22 mouse cellular contexts compared by ENCODE assay signal in the genomic region with DNA sequence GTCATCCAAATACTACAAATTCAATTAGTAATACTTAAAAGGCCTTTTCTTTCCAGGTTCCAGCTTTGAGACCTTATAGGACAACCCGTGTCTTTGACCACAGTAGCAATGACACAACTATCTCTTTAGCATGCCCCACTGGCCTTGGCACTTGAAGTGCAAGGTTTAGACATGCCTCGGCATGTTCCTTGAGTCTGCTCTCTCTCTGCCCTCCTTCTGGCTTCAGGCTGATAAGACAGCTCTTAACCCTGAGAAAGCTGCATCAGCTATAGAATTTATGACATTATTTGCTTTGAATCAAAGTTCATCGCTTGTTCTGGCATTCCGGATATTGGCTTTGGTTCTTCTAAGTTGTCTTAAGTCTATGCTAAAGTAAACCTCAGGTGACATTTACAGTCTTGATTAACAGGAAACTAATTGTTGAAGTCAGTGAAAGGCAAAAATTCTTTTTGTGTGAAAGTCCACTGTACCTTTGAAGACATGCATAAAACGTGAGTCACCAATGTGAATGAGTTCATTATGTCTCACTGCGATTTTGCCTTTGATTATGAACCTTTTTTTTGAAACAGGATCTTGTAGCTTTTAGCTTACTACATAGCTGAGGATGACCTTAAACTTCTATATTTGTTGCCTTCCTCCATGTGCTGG. TPM values are rescaled to one million over a fixed set of nuclear protein-coding genes. Genes with fewer than 3 reads are reported as not detected.
DNase-seq lines count a peak whose midpoint lies in the region; ATAC-seq lines count a peak whose summit lies in the region.
"Had no signal": no experiment of that assay in that cellular context is flagged by ENCODE, and none has a peak within 500 bp of the region (broad histone marks: within the 10 kb centered on the region; RNA-seq: fewer than 3 reads in every experiment).

No protein-coding gene starts in this region.

- H3K9ac ChIP-seq in embryonic facial prominence, embryonic 11.5 days (replicated peaks; ENCODE audit: low read length): no peak overlapping the region
- no peak overlapping the region for H3K9ac ChIP-seq in intestine, embryonic 15.5 days
- H3K9ac ChIP-seq in stomach, embryonic 16.5 days (ENCODE audit: low read length): no peak overlapping the region
- H3K9ac ChIP-seq: forebrain, embryonic 12.5 days; heart, embryonic 15.5 days; hindbrain, embryonic 15.5 days; neural tube, embryonic 15.5 days had no signal

- H3K27me3 ChIP-seq in embryonic facial prominence, embryonic 11.5 days (ENCODE audit: control insufficient read depth, insufficient read depth, low read length): no peaks in the 10 kb centered on the region
- H3K27me3 ChIP-seq in embryonic facial prominence, embryonic 10.5 days (replicated peaks; ENCODE audit: low read depth, poor library complexity, severe bottlenecking): no peaks in the 10 kb centered on the region
- no peaks in the 10 kb centered on the region for H3K27me3 ChIP-seq in intestine, embryonic 15.5 days (replicated peaks)
- H3K27me3 ChIP-seq in stomach, embryonic 16.5 days (ENCODE audit: control insufficient read depth, insufficient read depth, low read length): no peaks in the 10 kb centered on the region
- H3K27me3 ChIP-seq: forebrain, embryonic 12.5 days; heart, embryonic 15.5 days; hindbrain, embryonic 15.5 days; neural tube, embryonic 15.5 days had no signal

- no peak overlapping the region for H3K4me3 ChIP-seq in embryonic facial prominence, embryonic 11.5 days (ENCODE audit: low read depth, low read length)
- H3K4me3 ChIP-seq in embryonic facial prominence, embryonic 10.5 days: no peak overlapping the region
- no peak overlapping the region for H3K4me3 ChIP-seq in intestine, embryonic 15.5 days (replicated peaks)
- no peak overlapping the region for H3K4me3 ChIP-seq in stomach, embryonic 16.5 days (replicated peaks; ENCODE audit: low read length)
- H3K4me3 ChIP-seq: forebrain, embryonic 12.5 days; heart, embryonic 15.5 days; hindbrain, embryonic 15.5 days; neural tube, embryonic 15.5 days had no signal

- DNase-seq in embryonic facial prominence, embryonic 11.5 days (ENCODE audit: low spot score): peak; percentile 13
- no peak for DNase-seq in embryonic facial prominence, embryonic 10.5 days (ENCODE audit: low spot score)
- peak; percentile 31 for DNase-seq in NIH3T3 (ENCODE audit: low read depth)
- no peak for DNase-seq in heart, adult 11 months
- no peak for DNase-seq in cerebellum, adult 11-12 months
- DNase-seq in left cerebral cortex, adult 11 months (ENCODE audit: low spot score): no peak
- DNase-seq: adrenal gland, adult 2 months; cerebellum, adult 9-11 months; kidney, adult 18-20 months; liver; lung, postnatal 10 days; midbrain, embryonic 14.5 days; right cerebral cortex, postnatal 14 days had no signal

- H3K9me3 ChIP-seq in embryonic facial prominence, embryonic 11.5 days (replicated peaks; ENCODE audit: control insufficient read depth, low read length): no peaks in the 10 kb centered on the region
- H3K9me3 ChIP-seq in embryonic facial prominence, embryonic 10.5 days: no peaks in the 10 kb centered on the region
- no peaks in the 10 kb centered on the region for H3K9me3 ChIP-seq in intestine, embryonic 15.5 days
- no peaks in the 10 kb centered on the region for H3K9me3 ChIP-seq in stomach, embryonic 16.5 days (replicated peaks; ENCODE audit: control insufficient read depth, low read length)
- H3K9me3 ChIP-seq: forebrain, embryonic 12.5 days; heart, embryonic 15.5 days; hindbrain, embryonic 15.5 days; neural tube, embryonic 15.5 days had no signal

- ATAC-seq in embryonic facial prominence, embryonic 11.5 days (replicated peaks; ENCODE audit: insufficient number of reproducible peaks, low FRiP score, low TSS enrichment, low read depth): no peak
- ATAC-seq in intestine, embryonic 15.5 days: peak; percentile 95
- ATAC-seq in stomach, embryonic 16.5 days (ENCODE audit: insufficient read depth, low FRiP score): peak; percentile 72; the same call in 1 of the 2 replicates

- WGBS in embryonic facial prominence, embryonic 11.5 days: 87% methylated on average over 6 of the region's 6 CpGs
- WGBS in embryonic facial prominence, embryonic 10.5 days: 88% methylated on average over 6 of the region's 6 CpGs
- WGBS in intestine, embryonic 15.5 days: 60% methylated on average over 6 of the region's 6 CpGs
- 68% methylated on average over 6 of the region's 6 CpGs for WGBS in stomach, embryonic 16.5 days

- no peaks in the 10 kb centered on the region for H3K36me3 ChIP-seq in embryonic facial prominence, embryonic 11.5 days (replicated peaks; ENCODE audit: control insufficient read depth, insufficient read depth, low read depth, low read length)
- no peaks in the 10 kb centered on the region for H3K36me3 ChIP-seq in embryonic facial prominence, embryonic 10.5 days (replicated peaks)
- no peaks in the 10 kb centered on the region for H3K36me3 ChIP-seq in intestine, embryonic 15.5 days
- H3K36me3 ChIP-seq in stomach, embryonic 16.5 days (ENCODE audit: control insufficient read depth, insufficient read depth, low read length): no peaks in the 10 kb centered on the region
- H3K36me3 ChIP-seq: forebrain, embryonic 12.5 days; heart, embryonic 15.5 days; hindbrain, embryonic 15.5 days; neural tube, embryonic 15.5 days had no signal

- no peaks in the 10 kb centered on the region for H3K4me1 ChIP-seq in embryonic facial prominence, embryonic 11.5 days (ENCODE audit: control insufficient read depth, insufficient read depth, low read length)
- H3K4me1 ChIP-seq in embryonic facial prominence, embryonic 10.5 days: no peaks in the 10 kb centered on the region
- H3K4me1 ChIP-seq in intestine, embryonic 15.5 days (replicated peaks): no peaks in the 10 kb centered on the region
- H3K4me1 ChIP-seq in stomach, embryonic 16.5 days (ENCODE audit: control insufficient read depth, insufficient read depth, low read length): peaks cover 5% of the 10 kb centered on the region; the same call in 1 of the 2 replicates
- H3K4me1 ChIP-seq: forebrain, embryonic 12.5 days; heart, embryonic 15.5 days; hindbrain, embryonic 15.5 days; neural tube, embryonic 15.5 days had no signal

- H3K4me2 ChIP-seq in embryonic facial prominence, embryonic 11.5 days (ENCODE audit: low read depth, low read length): no peak overlapping the region
- no peak overlapping the region for H3K4me2 ChIP-seq in intestine, embryonic 15.5 days (replicated peaks)
- H3K4me2 ChIP-seq in stomach, embryonic 16.5 days (ENCODE audit: low read depth, low read length): no peak overlapping the region
- H3K4me2 ChIP-seq: forebrain, embryonic 12.5 days; heart, embryonic 15.5 days; hindbrain, embryonic 15.5 days; neural tube, embryonic 15.5 days had no signal

- no peak overlapping the region for H3K27ac ChIP-seq in embryonic facial prominence, embryonic 11.5 days (replicated peaks; ENCODE audit: low read depth, low read length)
- H3K27ac ChIP-seq in embryonic facial prominence, embryonic 10.5 days (replicated peaks): no peak overlapping the region
- no peak overlapping the region for H3K27ac ChIP-seq in intestine, embryonic 15.5 days
- no peak overlapping the region for H3K27ac ChIP-seq in stomach, embryonic 16.5 days (ENCODE audit: low read length)
- H3K27ac ChIP-seq: forebrain, embryonic 12.5 days; heart, embryonic 15.5 days; hindbrain, embryonic 15.5 days; neural tube, embryonic 15.5 days had no signal

RNA-seq across cellular contexts. Expression of a gene that starts 29.3 kb away (rescaled TPM):
- not detected in 2 replicates for polyA plus RNA-seq in embryonic facial prominence, embryonic 11.5 days (2014; fragmentation: Nextera tagmentation; extraction: Ambion mirVana)
- polyA plus RNA-seq in embryonic facial prominence, embryonic 10.5 days (2016; fragmentation: Nextera tagmentation; extraction: Ambion mirVana): 0.16 TPM in 1 of 2 replicates, not detected in the other
- polyA plus RNA-seq in intestine, embryonic 15.5 days (2015; fragmentation: Nextera tagmentation; extraction: Ambion mirVana): 5.4 and 5.9 TPM in 2 replicates
- polyA plus RNA-seq in stomach, embryonic 16.5 days (2015; fragmentation: Nextera tagmentation; extraction: Ambion mirVana): 4.0 and 6.5 TPM in 2 replicates
- polyA plus RNA-seq: adrenal gland, adult 2 months; forebrain, embryonic 12.5 days; liver, embryonic 16.5 days; midbrain, embryonic 14.5 days; spleen, adult 2 months had no signal

RNA-seq across cellular contexts. Expression of a gene that starts 35.7 kb away (rescaled TPM):
- polyA plus RNA-seq in embryonic facial prominence, embryonic 11.5 days (2014; fragmentation: Nextera tagmentation; extraction: Ambion mirVana): 0.08 TPM in 1 of 2 replicates, not detected in the other
- polyA plus RNA-seq in embryonic facial prominence, embryonic 10.5 days (2016; fragmentation: Nextera tagmentation; extraction: Ambion mirVana): not detected in 2 replicates
- 1.2 TPM in 2 replicates for polyA plus RNA-seq in intestine, embryonic 15.5 days (2015; fragmentation: Nextera tagmentation; extraction: Ambion mirVana)
- polyA plus RNA-seq in stomach, embryonic 16.5 days (2015; fragmentation: Nextera tagmentation; extraction: Ambion mirVana): 0.43 and 0.80 TPM in 2 replicates
- polyA plus RNA-seq: adrenal gland, adult 2 months; cortical plate, adult 2 months; forebrain, embryonic 12.5 days; midbrain, embryonic 14.5 days; neural tube, embryonic 15.5 days; spleen, adult 2 months had no signal

Comparison
In these comparisons a context has a peak if more than half of its experiments do, and no peak if none do; other contexts are left out.
1. DNase-seq: peak in embryonic facial prominence, embryonic 11.5 days (single experiment) and NIH3T3 (single experiment); none in embryonic facial prominence, embryonic 10.5 days (single experiment), heart, adult 11 months (single experiment), cerebellum, adult 11-12 months (single experiment) and left cerebral cortex, adult 11 months (single experiment).